Mouse (Mus musculus): ENCODE data around the gene Ubtf. TPM values are rescaled to one million over a fixed set of nuclear protein-coding genes. Genes with fewer than 3 reads are reported as not detected.

Gene Ubtf
- polyA plus RNA-seq, 1 experiment from 2014 or later = 73.0 TPM

DNA sequence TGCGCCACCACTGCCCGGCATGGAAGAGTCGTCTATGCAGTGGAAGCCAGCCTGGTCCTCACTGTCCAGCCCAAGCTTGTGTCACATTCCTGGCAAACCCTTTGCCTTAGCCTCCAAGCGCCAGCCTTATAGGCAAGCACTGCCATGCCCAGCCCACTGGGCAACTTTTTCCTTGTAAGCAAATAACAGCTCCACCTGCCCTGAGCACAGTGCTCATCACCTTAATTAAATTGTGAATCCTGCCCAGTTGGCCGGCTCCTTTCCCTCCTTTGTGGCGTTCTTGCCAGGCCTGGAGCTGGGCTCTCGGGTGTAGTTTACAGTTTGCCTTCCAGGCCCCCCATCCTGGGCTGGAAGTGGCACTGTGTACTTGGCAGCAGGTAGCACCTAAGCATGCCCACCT lies 56.3 kb downstream of the Ubtf start:
- WGBS = 92% methylated on average over 7 of the region's 7 CpGs
- ATAC-seq (ENCODE audit: low read depth) = no peak
- Histone ChIP-seq H3K4me3 (ENCODE audit: low read length) (no peak overlapping the region), H3K27ac (ENCODE audit: low read length) (no peak overlapping the region), H3K27me3 (ENCODE audit: control insufficient read depth, insufficient read depth, low read depth, low read length) (no peaks in the 10 kb centered on the region), H3K9me3 (ENCODE audit: control insufficient read depth, low read length) (no peaks in the 10 kb centered on the region), H3K36me3 (ENCODE audit: control insufficient read depth, insufficient read depth, low read length) (peaks cover 17% of the 10 kb centered on the region), H3K4me1 (replicated peaks; ENCODE audit: control insufficient read depth, insufficient read depth, low read length) (0 out of 2 replicates have a peak, but pooled peaks cover 5% of the 10 kb centered on the region), H3K4me2 (ENCODE audit: low read depth, low read length) (no peak overlapping the region), H3K9ac (ENCODE audit: low read length) (no peak overlapping the region)

DNA sequence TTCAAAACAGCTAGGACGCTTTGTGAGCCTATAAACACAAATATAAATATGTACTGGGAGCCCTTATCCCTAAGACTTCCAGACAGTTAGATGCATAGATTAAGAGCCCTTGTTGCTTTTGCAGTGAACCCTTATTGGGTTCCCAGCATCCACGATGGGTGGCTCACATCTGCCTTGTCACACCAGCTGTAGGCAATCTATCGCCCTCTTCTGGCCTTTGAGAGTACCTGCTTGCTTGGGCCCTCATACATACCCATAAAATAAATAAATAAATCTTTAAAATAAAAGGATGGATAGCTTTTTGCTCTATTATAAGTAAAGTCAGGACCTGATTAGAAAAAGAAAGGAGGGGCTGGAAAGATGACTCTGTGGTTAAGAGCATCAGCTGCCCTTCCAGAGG lies 61.0 kb downstream of the Ubtf start:
- peaks cover 20% of the 10 kb centered on the region for H3K36me3 ChIP-seq (ENCODE audit: control insufficient read depth, insufficient read depth, low read length)
- 0 out of 2 replicates have a peak, but pooled peaks cover 5% of the 10 kb centered on the region for H3K4me1 ChIP-seq (replicated peaks; ENCODE audit: control insufficient read depth, insufficient read depth, low read length)
- no peak overlapping the region for H3K27ac ChIP-seq (ENCODE audit: low read length)
- WGBS = 90% methylated on average over 3 of the region's 3 CpGs
- no peak overlapping the region for H3K9ac ChIP-seq (ENCODE audit: low read length)
- no peak overlapping the region for H3K4me2 ChIP-seq (ENCODE audit: low read depth, low read length)
- no peak overlapping the region for H3K4me3 ChIP-seq (ENCODE audit: low read length)
- no peaks in the 10 kb centered on the region for H3K27me3 ChIP-seq (ENCODE audit: control insufficient read depth, insufficient read depth, low read depth, low read length)
- ATAC-seq (ENCODE audit: low read depth) = no peak
- H3K9me3 ChIP-seq (ENCODE audit: control insufficient read depth, low read length) = no peaks in the 10 kb centered on the region

DNA sequence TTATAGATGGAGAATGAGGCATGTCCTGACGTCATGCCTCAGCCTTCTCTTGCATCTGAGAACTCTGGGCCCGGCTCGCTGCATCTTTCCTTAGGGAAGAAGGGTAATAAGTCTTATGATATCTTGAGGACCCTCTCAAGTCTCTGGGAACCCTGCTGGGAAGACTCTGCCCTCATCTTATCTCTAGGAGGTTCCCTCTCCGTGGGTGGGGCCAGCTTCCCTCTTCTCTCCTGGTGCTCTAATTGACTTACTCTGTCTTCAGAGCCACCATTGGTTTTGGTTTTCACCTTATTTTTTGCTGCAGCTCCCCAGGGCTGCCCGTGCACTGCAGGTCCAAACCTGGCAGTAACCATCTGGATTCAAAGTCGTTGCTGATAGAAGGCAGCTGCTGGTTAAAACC lies 61.4 kb downstream of the Ubtf start:
- WGBS = 61% methylated on average over 6 of the region's 6 CpGs
- H3K4me3 ChIP-seq (ENCODE audit: low read length) = no peak overlapping the region
- H3K9me3 ChIP-seq (ENCODE audit: control insufficient read depth, low read length) = no peaks in the 10 kb centered on the region
- ATAC-seq (ENCODE audit: low read depth) = no peak
- H3K4me1 ChIP-seq (replicated peaks; ENCODE audit: control insufficient read depth, insufficient read depth, low read length) = 0 out of 2 replicates have a peak, but pooled peaks cover 5% of the 10 kb centered on the region
- no peaks in the 10 kb centered on the region for H3K27me3 ChIP-seq (ENCODE audit: control insufficient read depth, insufficient read depth, low read depth, low read length)
- peaks cover 20% of the 10 kb centered on the region for H3K36me3 ChIP-seq (ENCODE audit: control insufficient read depth, insufficient read depth, low read length)
- no peak overlapping the region for H3K9ac ChIP-seq (ENCODE audit: low read length)
- H3K27ac ChIP-seq (ENCODE audit: low read length) = no peak overlapping the region
- H3K4me2 ChIP-seq (ENCODE audit: low read depth, low read length) = no peak overlapping the region

DNA sequence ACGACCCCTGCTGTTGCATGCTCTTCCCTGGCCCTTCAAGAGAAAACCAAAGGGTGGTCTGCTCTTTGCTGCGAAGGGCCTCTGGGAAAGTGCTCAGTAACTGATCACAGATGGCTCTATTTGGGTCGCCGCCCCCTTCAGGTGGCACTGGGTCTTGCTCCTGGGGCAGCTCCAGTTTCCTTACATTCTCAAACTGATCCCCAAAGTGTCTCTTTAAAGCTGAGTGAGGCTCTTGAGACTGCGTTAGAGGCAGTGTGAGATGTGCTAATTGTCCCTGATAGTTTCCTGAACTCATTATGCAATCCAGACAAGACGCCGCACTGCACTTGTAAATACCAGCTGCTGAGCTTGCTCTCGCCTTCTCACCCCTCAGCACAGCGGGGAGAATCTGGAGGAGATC lies 62.0 kb downstream of the Ubtf start:
- Histone ChIP-seq H3K4me1 (replicated peaks; ENCODE audit: control insufficient read depth, insufficient read depth, low read length) (0 out of 2 replicates have a peak, but pooled peaks cover 5% of the 10 kb centered on the region), H3K27ac (ENCODE audit: low read length) (no peak overlapping the region), H3K9ac (ENCODE audit: low read length) (no peak overlapping the region), H3K4me2 (ENCODE audit: low read depth, low read length) (no peak overlapping the region), H3K9me3 (ENCODE audit: control insufficient read depth, low read length) (no peaks in the 10 kb centered on the region), H3K27me3 (ENCODE audit: control insufficient read depth, insufficient read depth, low read depth, low read length) (no peaks in the 10 kb centered on the region), H3K4me3 (ENCODE audit: low read length) (no peak overlapping the region), H3K36me3 (ENCODE audit: control insufficient read depth, insufficient read depth, low read length) (peaks cover 20% of the 10 kb centered on the region)
- ATAC-seq (ENCODE audit: low read depth) = no peak
- WGBS = 42% methylated on average over 9 of the region's 9 CpGs

Other genes starting within 250 kb of the Ubtf start
- gene Mpp2, start 231.2 kb downstream of the Ubtf start, polyA plus RNA-seq (2015; fragmentation: Nextera tagmentation; extraction: Ambion mirVana) = 6.1 and 6.4 TPM in 2 replicates
- gene Ppy, start 218.4 kb downstream of the Ubtf start, polyA plus RNA-seq (2015; fragmentation: Nextera tagmentation; extraction: Ambion mirVana) = not detected in 2 replicates
- not detected in 2 replicates for gene Pyy, start 211.9 kb downstream of the Ubtf start, polyA plus RNA-seq (2015; fragmentation: Nextera tagmentation; extraction: Ambion mirVana)
- gene Nags, start 174.2 kb downstream of the Ubtf start, polyA plus RNA-seq (2015; fragmentation: Nextera tagmentation; extraction: Ambion mirVana) = 0.73 and 1.5 TPM in 2 replicates
- gene Tmem101, start 163.3 kb downstream of the Ubtf start, polyA plus RNA-seq (2015; fragmentation: Nextera tagmentation; extraction: Ambion mirVana) = 33.3 and 34.8 TPM in 2 replicates
- 108 and 130 TPM in 2 replicates for gene Lsm12, start 134.4 kb downstream of the Ubtf start, polyA plus RNA-seq (2015; fragmentation: Nextera tagmentation; extraction: Ambion mirVana)
- gene G6pc3, start 130.1 kb downstream of the Ubtf start, polyA plus RNA-seq (2015; fragmentation: Nextera tagmentation; extraction: Ambion mirVana) = 28.3 and 28.6 TPM in 2 replicates
- 70.1 and 80.4 TPM in 2 replicates for gene Hdac5, start 89.6 kb downstream of the Ubtf start, polyA plus RNA-seq (2015; fragmentation: Nextera tagmentation; extraction: Ambion mirVana)
- 18.7 and 19.4 TPM in 2 replicates for gene BC030867, start 70.9 kb downstream of the Ubtf start, polyA plus RNA-seq (2015; fragmentation: Nextera tagmentation; extraction: Ambion mirVana)
- 0.05 and 0.08 TPM in 2 replicates for gene Asb16, start 51.0 kb downstream of the Ubtf start, polyA plus RNA-seq (2015; fragmentation: Nextera tagmentation; extraction: Ambion mirVana)
- gene Tmub2, start 34.8 kb downstream of the Ubtf start, polyA plus RNA-seq (2015; fragmentation: Nextera tagmentation; extraction: Ambion mirVana) = 52.8 and 60.2 TPM in 2 replicates
- 11.1 and 11.6 TPM in 2 replicates for gene Atxn7l3, start 23.1 kb downstream of the Ubtf start, polyA plus RNA-seq (2015; fragmentation: Nextera tagmentation; extraction: Ambion mirVana)
- gene Slc4a1, start 46.5 kb upstream of the Ubtf start, polyA plus RNA-seq (2015; fragmentation: Nextera tagmentation; extraction: Ambion mirVana) = 8.9 and 18.2 TPM in 2 replicates
- 1.8 and 2.9 TPM in 2 replicates for gene Rundc3a, start 73.7 kb upstream of the Ubtf start, polyA plus RNA-seq (2015; fragmentation: Nextera tagmentation; extraction: Ambion mirVana)
- 234 and 252 TPM in 2 replicates for gene Slc25a39, start 88.2 kb upstream of the Ubtf start, polyA plus RNA-seq (2015; fragmentation: Nextera tagmentation; extraction: Ambion mirVana)
- gene Grn, start 110.6 kb upstream of the Ubtf start, polyA plus RNA-seq (2015; fragmentation: Nextera tagmentation; extraction: Ambion mirVana) = 195 and 201 TPM in 2 replicates
- gene Fam171a2, start 127.9 kb upstream of the Ubtf start, polyA plus RNA-seq (2015; fragmentation: Nextera tagmentation; extraction: Ambion mirVana) = 2.9 and 3.9 TPM in 2 replicates
- gene Itga2b, start 150.4 kb upstream of the Ubtf start, polyA plus RNA-seq (2015; fragmentation: Nextera tagmentation; extraction: Ambion mirVana) = 12.1 TPM in 2 replicates
- 47.1 and 48.6 TPM in 2 replicates for gene Gpatch8, start 236.7 kb upstream of the Ubtf start, polyA plus RNA-seq (2015; fragmentation: Nextera tagmentation; extraction: Ambion mirVana)